Mouse (Mus musculus) CD4-positive, CD25-positive, alpha-beta regulatory T cell, adult 2 months (primary cell): ENCODE measurements around the gene Ipo11.

Experiments
- DNase-seq: peaks from one replicate; pipeline ENCODE4 v3.0.0-alpha.2; 2012; ENCODE audit warnings: low read depth, low spot score

The Ipo11 gene

DNA sequence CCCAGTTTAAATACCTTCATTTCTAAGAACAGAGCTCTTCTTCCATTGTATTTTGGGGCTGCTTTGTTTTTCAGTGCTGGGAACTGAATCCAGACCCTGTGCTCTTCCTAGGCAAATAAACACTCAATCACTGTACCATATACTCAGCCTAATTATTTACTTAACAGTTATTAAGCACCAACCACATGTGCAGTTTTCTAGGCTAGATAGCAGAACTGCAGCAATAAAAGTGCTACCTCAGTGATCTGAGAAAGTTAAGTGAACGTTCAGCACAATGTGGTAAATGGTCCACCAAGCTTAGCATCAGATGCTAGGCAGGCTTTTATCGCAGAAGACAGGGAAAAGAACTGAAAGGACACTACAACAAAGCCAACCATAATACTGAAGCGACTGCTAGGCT lies 32.1 kb downstream of the Ipo11 start:
- no peak for DNase-seq

GRCm38 (mm10) chr13:106894284-106894683 lies 42.5 kb downstream of the Ipo11 start:
- peak; percentile 49 for DNase-seq

- no peak for DNase-seq
Measured at GRCm38 (mm10) chr13:106893701-106894100, 43.1 kb downstream of the Ipo11 start.

DNA sequence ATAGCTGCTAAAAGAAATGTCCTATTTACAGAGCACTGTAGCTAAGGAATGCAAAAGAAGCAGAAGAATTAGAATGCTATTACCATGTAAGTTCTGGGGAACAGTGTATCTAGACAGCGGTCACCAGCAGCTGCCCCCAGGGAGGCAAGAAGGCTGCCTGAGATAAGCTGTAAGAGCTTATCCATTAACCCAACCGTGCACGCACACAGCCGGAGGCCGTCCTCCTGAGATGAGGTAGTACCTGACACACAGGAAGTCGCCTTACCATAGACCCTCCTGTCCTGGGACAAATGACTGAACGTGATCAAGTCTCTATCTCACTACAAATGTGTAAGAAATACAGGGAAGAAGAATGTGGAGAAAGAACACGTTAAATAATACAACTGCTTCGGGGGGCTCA lies 43.6 kb downstream of the Ipo11 start:
- DNase-seq: no peak

- no peak for DNase-seq
Measured at GRCm38 (mm10) chr13:106887364-106887763, 49.4 kb downstream of the Ipo11 start.

DNA sequence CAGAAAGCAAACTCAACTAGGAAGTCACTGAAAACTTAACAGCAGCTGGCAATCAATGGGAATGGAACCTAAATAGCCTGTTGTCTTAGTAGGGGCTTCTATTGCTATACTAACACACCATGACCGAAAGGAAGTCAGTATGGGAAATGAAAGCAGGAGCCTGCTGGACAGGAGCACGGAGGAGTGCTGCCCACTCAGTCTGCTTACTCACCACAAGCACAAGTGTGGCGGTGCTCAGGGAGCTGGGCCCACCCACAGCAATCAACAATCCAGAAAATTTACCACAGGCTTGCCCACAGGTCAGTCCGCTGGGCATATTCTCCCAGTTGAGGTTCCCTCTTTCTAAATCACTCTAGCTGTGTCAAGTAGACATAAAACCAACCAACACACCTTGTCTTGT lies 52.5 kb downstream of the Ipo11 start:
- DNase-seq: no peak

DNA sequence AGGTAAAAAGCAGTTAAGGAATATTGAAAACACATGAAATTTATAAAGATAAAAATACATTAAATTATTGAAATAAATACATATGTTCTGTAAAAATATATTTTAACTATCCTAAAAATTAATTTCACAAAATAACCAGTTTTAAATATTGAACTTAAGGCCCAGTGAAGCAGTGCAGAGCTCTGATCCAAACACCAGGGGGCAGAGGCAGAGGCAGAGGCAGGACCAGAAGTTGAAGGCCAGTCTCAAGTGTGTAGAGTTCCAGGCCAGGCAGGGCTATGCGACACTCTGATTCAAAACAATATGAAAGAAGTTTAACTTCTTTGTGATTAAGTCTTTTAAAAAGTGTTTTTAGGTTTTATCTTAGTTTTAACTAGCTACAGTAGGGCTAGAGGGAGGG lies 60.5 kb downstream of the Ipo11 start:
- peak; percentile 48 for DNase-seq

GRCm38 (mm10) chr13:106865547-106865946 lies 71.2 kb downstream of the Ipo11 start:
- no peak for DNase-seq

- no peak for DNase-seq
Measured at GRCm38 (mm10) chr13:106858779-106859178, 78.0 kb downstream of the Ipo11 start.

DNA sequence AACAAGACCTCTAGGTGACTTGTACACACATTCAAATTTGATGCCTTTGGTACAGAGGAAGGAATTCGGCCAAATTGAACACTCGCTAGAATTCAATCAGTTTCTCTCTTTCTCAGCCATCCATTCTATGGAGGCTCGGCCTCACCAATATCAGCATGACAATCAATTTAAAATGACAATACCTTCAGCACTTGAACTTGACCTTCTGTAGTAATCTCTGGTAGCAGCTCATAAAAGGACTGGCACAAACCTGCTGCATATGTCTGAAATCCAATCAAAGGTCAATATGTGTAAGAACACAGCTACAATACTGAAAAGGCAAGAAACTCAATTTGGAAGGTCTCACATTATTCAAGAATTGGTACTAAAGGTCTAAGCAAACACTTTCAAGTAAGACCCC lies 80.2 kb downstream of the Ipo11 start:
- DNase-seq: no peak

DNA sequence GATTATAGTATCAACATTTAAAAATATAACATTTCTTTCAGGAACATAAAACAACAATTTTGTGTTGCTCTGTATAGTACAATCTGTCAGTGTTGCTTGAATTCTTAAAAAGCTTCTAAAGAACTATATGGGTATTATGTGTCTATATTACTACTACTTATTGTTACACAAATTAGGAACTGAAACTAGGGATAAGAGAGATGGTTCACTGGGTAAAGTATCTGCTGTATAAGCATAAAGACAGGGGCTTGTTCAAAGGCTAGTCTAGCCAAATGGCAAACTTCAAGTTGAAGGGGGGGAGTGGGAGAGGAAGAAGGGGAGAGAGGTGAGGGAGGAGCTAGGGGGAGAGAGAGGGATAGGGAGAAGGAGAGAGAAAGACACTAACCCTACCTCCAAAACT lies 89.2 kb downstream of the Ipo11 start:
- no peak for DNase-seq

GRCm38 (mm10) chr13:106844928-106845327 lies 91.8 kb downstream of the Ipo11 start:
- DNase-seq: no peak

GRCm38 (mm10) chr13:106842542-106842941 lies 94.2 kb downstream of the Ipo11 start:
- DNase-seq: no peak

GRCm38 (mm10) chr13:106838778-106839177 lies 98.0 kb downstream of the Ipo11 start:
- no peak for DNase-seq

- peak; percentile 40 for DNase-seq
Measured at GRCm38 (mm10) chr13:106836527-106836879, 100.3 kb downstream of the Ipo11 start.

GRCm38 (mm10) chr13:106835844-106836526 lies 100.8 kb downstream of the Ipo11 start:
- peak; percentile 84 for DNase-seq

DNA sequence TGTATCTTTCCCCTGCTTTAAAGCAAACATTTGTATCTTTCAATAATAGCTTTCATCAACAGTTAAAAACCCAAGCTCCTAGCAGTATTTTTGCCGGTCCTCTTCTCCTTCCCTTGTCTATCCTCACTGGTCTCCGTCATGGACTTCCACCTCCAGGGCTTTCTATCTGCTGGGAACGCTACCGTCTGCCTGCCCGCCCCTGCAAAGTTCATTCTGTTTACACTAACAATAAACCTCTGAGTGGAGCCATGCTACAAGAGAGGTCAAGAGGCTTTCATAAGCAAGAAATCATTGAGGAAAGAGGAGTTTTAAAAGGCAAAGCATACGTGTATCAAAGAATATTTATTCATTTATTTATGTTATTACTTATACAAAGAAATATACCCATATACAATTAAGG lies 106.7 kb downstream of the Ipo11 start:
- no peak for DNase-seq

- no peak for DNase-seq
Measured at GRCm38 (mm10) chr13:106829327-106829997, 107.3 kb downstream of the Ipo11 start.

DNA sequence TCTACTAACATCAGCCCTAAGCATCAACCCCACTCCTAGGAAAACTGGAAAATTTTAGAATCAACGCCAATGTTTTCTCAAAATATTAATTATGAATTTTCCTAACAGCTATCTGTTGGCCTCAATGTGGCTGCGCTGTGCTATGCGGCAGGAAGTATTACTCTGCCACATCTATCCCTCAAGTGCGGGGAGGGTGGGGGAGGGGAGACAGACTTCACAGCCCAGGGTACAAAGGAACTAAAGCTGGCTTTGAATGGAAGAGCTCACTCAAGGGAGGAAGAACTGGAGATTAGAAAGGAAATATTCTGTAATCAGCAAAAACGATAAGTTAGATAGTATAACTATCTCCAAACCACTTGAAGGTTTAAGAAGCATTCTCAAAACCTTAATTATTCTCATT lies 111.1 kb downstream of the Ipo11 start:
- DNase-seq: peak; percentile 30

DNA sequence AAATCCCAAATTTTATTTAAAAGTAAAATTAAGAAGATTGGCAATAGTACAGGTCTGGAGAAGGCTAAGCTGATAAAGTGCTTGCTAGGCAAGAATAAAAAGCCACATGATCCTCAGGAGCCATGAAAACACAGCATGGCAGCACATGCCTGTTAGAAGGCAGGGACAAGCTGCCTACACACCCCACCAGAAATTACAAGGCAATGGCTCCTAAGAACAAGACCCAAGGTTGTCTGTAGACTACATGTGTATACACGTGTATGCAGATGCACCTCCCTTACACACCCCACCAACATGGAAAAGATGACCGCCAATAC lies 112.9 kb downstream of the Ipo11 start:
- no peak for DNase-seq

DNA sequence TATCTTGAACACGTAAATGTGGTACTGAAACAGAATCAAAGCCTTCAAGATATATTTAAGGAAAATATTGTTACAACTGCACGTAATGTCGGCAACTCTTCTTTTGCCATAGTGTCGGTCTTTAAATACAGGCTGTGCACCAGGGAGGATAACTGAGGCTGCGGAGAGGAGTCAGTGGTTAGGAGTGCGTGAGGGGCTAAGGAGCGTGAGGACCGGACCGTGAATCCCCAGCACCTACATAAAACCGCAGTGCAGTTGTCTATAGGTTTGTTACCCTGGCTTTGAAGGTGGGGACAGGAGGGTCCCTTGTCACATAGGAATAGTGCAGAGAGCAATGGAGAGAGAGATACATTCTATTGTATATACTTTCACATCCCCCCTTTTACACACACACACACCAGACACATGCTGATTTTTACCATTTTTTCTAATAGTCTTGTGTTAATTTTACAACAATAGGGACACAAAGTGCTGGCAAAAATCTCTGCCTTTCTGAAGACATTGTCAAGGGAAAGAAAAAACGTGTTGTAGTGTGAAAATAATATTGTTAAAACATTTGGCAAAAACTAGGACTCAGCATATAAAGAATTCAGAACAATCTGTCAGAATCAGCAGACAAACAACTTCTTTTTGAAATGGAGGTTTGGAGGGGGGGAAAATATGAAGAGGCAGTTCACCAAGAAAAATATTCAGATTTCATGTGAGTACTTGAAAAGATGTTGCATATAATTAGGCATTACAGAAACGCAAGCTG lies 113.5 kb downstream of the Ipo11 start:
- no peak for DNase-seq

DNA sequence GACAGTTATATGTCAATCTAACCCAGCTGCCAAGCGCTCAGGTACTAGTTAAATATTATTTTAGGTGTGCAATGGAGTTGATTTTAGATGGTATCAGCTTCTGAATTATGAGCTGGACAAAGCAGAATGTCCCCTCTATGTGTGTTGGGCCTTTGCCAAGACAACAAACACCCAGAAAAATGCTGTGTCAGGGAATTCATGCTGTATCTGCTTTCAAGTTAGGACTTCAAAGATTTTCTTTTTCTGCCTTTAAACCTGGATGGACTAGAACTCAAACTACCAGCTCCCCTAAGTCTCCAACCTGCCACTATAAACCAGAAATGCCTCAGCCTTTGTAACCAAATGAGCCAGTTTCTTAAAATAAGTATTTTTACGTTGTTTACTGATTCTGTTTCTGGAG lies 116.6 kb downstream of the Ipo11 start:
- no peak for DNase-seq

- DNase-seq: no peak
Measured at GRCm38 (mm10) chr13:106819749-106820148, 117.0 kb downstream of the Ipo11 start.
